In the genomic region with DNA sequence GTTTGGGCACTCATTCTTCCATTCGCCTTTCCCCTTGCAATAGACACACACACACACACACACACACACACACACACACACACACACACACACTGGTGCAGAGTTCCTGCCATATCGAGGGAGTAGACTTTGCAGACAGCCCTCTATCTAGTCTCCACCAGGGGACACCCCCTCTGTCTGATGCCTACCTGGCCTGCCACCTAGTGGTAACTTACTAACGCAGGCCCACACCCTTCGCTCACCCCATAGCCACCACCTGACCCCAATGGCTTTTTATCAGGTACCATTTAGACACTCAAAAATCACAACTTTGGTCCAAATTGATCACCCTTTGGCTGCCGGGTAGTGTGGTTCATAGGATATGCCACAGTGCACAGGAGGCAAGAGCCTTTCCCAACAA, we compare ENCODE assay signal across 9 mouse cellular contexts. TPM values are rescaled to one million over a fixed set of nuclear protein-coding genes. Genes with fewer than 3 reads are reported as not detected.
A peak's percentile ranks its signal among the peaks of the same experiment; 100 is the strongest.
DNase-seq lines count a peak whose midpoint lies in the region; ATAC-seq and TF ChIP-seq lines count a peak whose summit lies in the region.
"Had no signal": no experiment of that assay in that cellular context is flagged by ENCODE, and none has a peak within 500 bp of the region (broad histone marks: within the 10 kb centered on the region; RNA-seq: fewer than 3 reads in every experiment).

No protein-coding gene starts in this region.

- no peaks in the 10 kb centered on the region for H3K4me1 ChIP-seq in hindbrain, postnatal 0 days (ENCODE audit: insufficient read depth, low read length)
- no peaks in the 10 kb centered on the region for H3K4me1 ChIP-seq in neural tube, embryonic 14.5 days (ENCODE audit: control insufficient read depth, insufficient read depth, low read length)
- 0 out of 2 replicates have a peak, but pooled peaks cover 7% of the 10 kb centered on the region for H3K4me1 ChIP-seq in forebrain, embryonic 15.5 days
- H3K4me1 ChIP-seq: embryonic facial prominence, embryonic 12.5 days had no signal

- no peaks in the 10 kb centered on the region for H3K9me3 ChIP-seq in hindbrain, postnatal 0 days (ENCODE audit: low read length)
- no peaks in the 10 kb centered on the region for H3K9me3 ChIP-seq in neural tube, embryonic 14.5 days (ENCODE audit: control insufficient read depth, low read length)
- no peaks in the 10 kb centered on the region for H3K9me3 ChIP-seq in forebrain, embryonic 15.5 days
- H3K9me3 ChIP-seq: embryonic facial prominence, embryonic 12.5 days had no signal

- no peak overlapping the region for H3K9ac ChIP-seq in hindbrain, postnatal 0 days (replicated peaks; ENCODE audit: low read length)
- no peak overlapping the region for H3K9ac ChIP-seq in neural tube, embryonic 14.5 days (replicated peaks; ENCODE audit: low read depth, low read length)
- H3K9ac ChIP-seq in forebrain, embryonic 15.5 days (replicated peaks): no peak overlapping the region
- H3K9ac ChIP-seq: embryonic facial prominence, embryonic 12.5 days had no signal

- intact Hi-C loops in left cerebral cortex, adult 2 months (cut with DNase I): loop anchor here (5.0 kb wide), 1 partner anchor 187 kb away; no protein-coding TSS in a partner anchor
- intact Hi-C loops in left cerebral cortex, postnatal 4 days (cut with DNase I): loop anchor here (10.0 kb wide), 1 partner anchor 1984 kb away; no protein-coding TSS in a partner anchor

- peak; percentile 46 for TF ChIP-seq CTCF in left cerebral cortex, adult 2 months (IDR thresholded peaks at IDR 0.05)
- peak; percentile 71 for TF ChIP-seq CTCF in hindbrain, postnatal 0 days (IDR thresholded peaks at IDR 0.05; ENCODE audit: low read depth)

- no peaks in the 10 kb centered on the region for H3K36me3 ChIP-seq in hindbrain, postnatal 0 days (ENCODE audit: insufficient read depth, low read length)
- H3K36me3 ChIP-seq in neural tube, embryonic 14.5 days (ENCODE audit: control insufficient read depth, insufficient read depth, low read length): no peaks in the 10 kb centered on the region
- H3K36me3 ChIP-seq in forebrain, embryonic 15.5 days: no peaks in the 10 kb centered on the region
- H3K36me3 ChIP-seq: embryonic facial prominence, embryonic 12.5 days had no signal

- no peak overlapping the region for H3K4me2 ChIP-seq in hindbrain, postnatal 0 days (ENCODE audit: low read depth, low read length)
- H3K4me2 ChIP-seq in neural tube, embryonic 14.5 days (ENCODE audit: low read depth, low read length): no peak overlapping the region
- no peak overlapping the region for H3K4me2 ChIP-seq in forebrain, embryonic 15.5 days (replicated peaks)

- ATAC-seq in hindbrain, postnatal 0 days: peak; percentile 39
- ATAC-seq in neural tube, embryonic 14.5 days (ENCODE audit: low read depth): 0 out of 2 replicates have a peak, but pooled peaks have one; percentile 35
- no peak for ATAC-seq in forebrain, embryonic 15.5 days (replicated peaks)

- no peak overlapping the region for H3K4me3 ChIP-seq in left cerebral cortex, adult 2 months
- no peak overlapping the region for H3K4me3 ChIP-seq in hindbrain, postnatal 0 days (ENCODE audit: low read length)
- H3K4me3 ChIP-seq in neural tube, embryonic 14.5 days (ENCODE audit: low read depth, low read length): no peak overlapping the region
- H3K4me3 ChIP-seq in forebrain, embryonic 15.5 days: no peak overlapping the region
- H3K4me3 ChIP-seq: embryonic facial prominence, embryonic 12.5 days had no signal

- H3K27me3 ChIP-seq in hindbrain, postnatal 0 days (ENCODE audit: insufficient read depth, low read length): no peaks in the 10 kb centered on the region
- no peaks in the 10 kb centered on the region for H3K27me3 ChIP-seq in neural tube, embryonic 14.5 days (ENCODE audit: control insufficient read depth, insufficient read depth, low read length)
- H3K27me3 ChIP-seq in forebrain, embryonic 15.5 days: no peaks in the 10 kb centered on the region
- H3K27me3 ChIP-seq: embryonic facial prominence, embryonic 12.5 days had no signal

- DNase-seq in left cerebral cortex, adult 2 months (ENCODE audit: extremely low spot score in 1 of 2, low spot score in 2 of 2): no peak
- no peak for DNase-seq in left cerebral cortex, postnatal 4 days
- DNase-seq in T-cell, adult 2 months (ENCODE audit: low spot score): peak; percentile 41
- DNase-seq in hindbrain, postnatal 0 days (ENCODE audit: low spot score): no peak
- DNase-seq in heart, postnatal 4 days: no peak
- DNase-seq in left cerebral cortex, adult 11 months (ENCODE audit: low spot score): no peak

- WGBS in hindbrain, postnatal 0 days: 48% methylated on average over 5 of the region's 5 CpGs
- WGBS in neural tube, embryonic 14.5 days: 50% methylated on average over 5 of the region's 5 CpGs
- 53% methylated on average over 5 of the region's 5 CpGs for WGBS in forebrain, embryonic 15.5 days

- no peak overlapping the region for H3K27ac ChIP-seq in left cerebral cortex, adult 2 months
- H3K27ac ChIP-seq in hindbrain, postnatal 0 days: no peak overlapping the region
- H3K27ac ChIP-seq in neural tube, embryonic 14.5 days (ENCODE audit: low read depth, low read length): no peak overlapping the region
- H3K27ac ChIP-seq in forebrain, embryonic 15.5 days (replicated peaks): no peak overlapping the region
- H3K27ac ChIP-seq: embryonic facial prominence, embryonic 12.5 days had no signal

RNA-seq across cellular contexts. Expression of gene Tmem232, which starts 18.7 kb away (rescaled TPM):
- 1 to 10 TPM; 1.8 to 2.4 TPM for total RNA-seq in left cerebral cortex, adult 2 months (2021)
- total RNA-seq in left cerebral cortex, postnatal 4 days (2021): under 1 TPM; 0.46 to 0.54 TPM
- total RNA-seq in hindbrain, postnatal 0 days (2014; rRNA removed): 1.6 and 2.0 TPM in 2 replicates
- 0.89 and 1.3 TPM in 2 replicates for polyA plus RNA-seq in hindbrain, postnatal 0 days (2015; fragmentation: Nextera tagmentation; extraction: Ambion mirVana)
- 1.1 and 1.9 TPM in 2 replicates for polyA plus RNA-seq in neural tube, embryonic 14.5 days (2014; fragmentation: Nextera tagmentation; extraction: Ambion mirVana)
- polyA plus RNA-seq in forebrain, embryonic 15.5 days (2015; fragmentation: Nextera tagmentation; extraction: Ambion mirVana): 0.36 and 0.65 TPM in 2 replicates
- under 1 TPM in 1 of 2 experiments, not detected in 1; 0.14 TPM for total RNA-seq in heart, postnatal 4 days (2021)

RNA-seq across cellular contexts. Expression of gene Vapa, which starts 54.1 kb away (rescaled TPM):
- 100 to 1,000 TPM; 150 to 151 TPM for total RNA-seq in left cerebral cortex, adult 2 months (2021)
- 100 to 1,000 TPM; 167 to 168 TPM for total RNA-seq in left cerebral cortex, postnatal 4 days (2021)
- 97.4 and 103 TPM in 2 replicates for total RNA-seq in hindbrain, postnatal 0 days (2014; rRNA removed)
- polyA plus RNA-seq in hindbrain, postnatal 0 days (2015; fragmentation: Nextera tagmentation; extraction: Ambion mirVana): 296 and 298 TPM in 2 replicates
- polyA plus RNA-seq in neural tube, embryonic 14.5 days (2014; fragmentation: Nextera tagmentation; extraction: Ambion mirVana): 298 and 333 TPM in 2 replicates
- 248 and 258 TPM in 2 replicates for polyA plus RNA-seq in forebrain, embryonic 15.5 days (2015; fragmentation: Nextera tagmentation; extraction: Ambion mirVana)
- total RNA-seq in heart, postnatal 4 days (2021): 100 to 1,000 TPM; 109 to 111 TPM
